Mouse (Mus musculus): ENCODE results near the gene Pdzk1. TPM values are rescaled to one million over a fixed set of nuclear protein-coding genes. Genes with fewer than 3 reads are reported as not detected.
A peak's percentile ranks its signal among the peaks of the same experiment; 100 is the strongest.

Gene Pdzk1
- polyA plus RNA-seq, 1 experiment = 0.08 TPM

- no peak for TF ChIP-seq USF1 (IDR thresholded peaks at IDR 0.05; ENCODE audit: low read depth)
- no peak for TF ChIP-seq CEBPB (IDR thresholded peaks at IDR 0.05; ENCODE audit: insufficient read depth, poor library complexity, severe bottlenecking)
- TF ChIP-seq MYOD1 (IDR thresholded peaks at IDR 0.05; ENCODE audit: control insufficient read depth in 1 of 3, insufficient read length in 2 of 3, low read depth in 2 of 3) = no peak
- no peak for TF ChIP-seq MYOG (IDR thresholded peaks at IDR 0.05; ENCODE audit: control insufficient read depth in 1 of 3, insufficient read depth in 1 of 3, insufficient read length in 2 of 3, low read depth in 2 of 3)
- TF ChIP-seq SRF (IDR thresholded peaks at IDR 0.05; ENCODE audit: control insufficient read depth, insufficient read length, low read depth) = no peak
- no peak for TF ChIP-seq REST (IDR thresholded peaks at IDR 0.05; ENCODE audit: insufficient read depth, insufficient read length)
- no peak for TF ChIP-seq E2F4 (IDR thresholded peaks at IDR 0.05; ENCODE audit: insufficient read depth)
- TF ChIP-seq POLR2A (IDR thresholded peaks at IDR 0.05; ENCODE audit: insufficient read length, low read depth) = no peak
- no peak for TF ChIP-seq TCF3 (IDR thresholded peaks at IDR 0.05; ENCODE audit: insufficient read length, low read depth)
- Histone ChIP-seq H3K27me3 (ENCODE audit: control insufficient read depth, insufficient read depth, insufficient read length) (no peaks in the 10 kb centered on the region), H3K4me3 (no peak overlapping the region), H3K36me3 (ENCODE audit: control insufficient read depth, insufficient read depth) (peaks cover 27% of the 10 kb centered on the region), H3ac (ENCODE audit: control insufficient read depth, insufficient read length) (no peak overlapping the region), H3K4me2 (ENCODE audit: low read depth) (no peak overlapping the region), H3K79me2 (ENCODE audit: control insufficient read depth, insufficient read depth) (no peaks in the 10 kb centered on the region)
Measured at GRCm38 (mm10) chr3:96871070-96871469, 42.0 kb downstream of the Pdzk1 start.

GRCm38 (mm10) chr3:96872501-96872900, 43.4 kb downstream of the Pdzk1 start:
- Histone ChIP-seq H3K27me3 (ENCODE audit: control insufficient read depth, insufficient read depth, insufficient read length) (no peaks in the 10 kb centered on the region), H3K4me2 (ENCODE audit: low read depth) (no peak overlapping the region), H3K36me3 (ENCODE audit: control insufficient read depth, insufficient read depth) (peaks cover 30% of the 10 kb centered on the region), H3K79me2 (ENCODE audit: control insufficient read depth, insufficient read depth) (no peaks in the 10 kb centered on the region), H3ac (ENCODE audit: control insufficient read depth, insufficient read length) (no peak overlapping the region), H3K4me3 (no peak overlapping the region)
- TF ChIP-seq CEBPB (IDR thresholded peaks at IDR 0.05; ENCODE audit: insufficient read depth, poor library complexity, severe bottlenecking) (no peak), USF1 (IDR thresholded peaks at IDR 0.05; ENCODE audit: low read depth) (no peak), MYOD1 (IDR thresholded peaks at IDR 0.05; ENCODE audit: control insufficient read depth in 1 of 3, insufficient read length in 2 of 3, low read depth in 2 of 3) (peak in 2 of 3 experiments; percentile 3 to 46), TCF3 (IDR thresholded peaks at IDR 0.05; ENCODE audit: insufficient read length, low read depth) (no peak), POLR2A (IDR thresholded peaks at IDR 0.05; ENCODE audit: insufficient read length, low read depth) (no peak), POLR2AphosphoS2 (IDR thresholded peaks at IDR 0.05; ENCODE audit: insufficient read length, low read depth) (no peak), E2F4 (IDR thresholded peaks at IDR 0.05; ENCODE audit: insufficient read depth) (no peak), MYOG (IDR thresholded peaks at IDR 0.05; ENCODE audit: control insufficient read depth in 1 of 3, insufficient read depth in 1 of 3, insufficient read length in 2 of 3, low read depth in 2 of 3) (peak in 1 of 3 experiments; percentile 12), TCF12 (IDR thresholded peaks at IDR 0.05; ENCODE audit: insufficient read depth, poor library complexity, severe bottlenecking) (no peak), MAX (IDR thresholded peaks at IDR 0.05; ENCODE audit: low read depth) (no peak), SRF (IDR thresholded peaks at IDR 0.05; ENCODE audit: control insufficient read depth, insufficient read length, low read depth) (no peak), REST (IDR thresholded peaks at IDR 0.05; ENCODE audit: insufficient read depth, insufficient read length) (no peak)

- H3K4me3 ChIP-seq = no peak overlapping the region
- TF ChIP-seq USF1 (IDR thresholded peaks at IDR 0.05; ENCODE audit: low read depth) (no peak), REST (IDR thresholded peaks at IDR 0.05; ENCODE audit: insufficient read depth, insufficient read length) (no peak), SRF (IDR thresholded peaks at IDR 0.05; ENCODE audit: control insufficient read depth, insufficient read length, low read depth) (no peak), POLR2AphosphoS2 (IDR thresholded peaks at IDR 0.05; ENCODE audit: insufficient read length, low read depth) (no peak)
- H3K27me3 ChIP-seq (ENCODE audit: control insufficient read depth, insufficient read depth, insufficient read length) = no peaks in the 10 kb centered on the region
- H3K4me2 ChIP-seq (ENCODE audit: low read depth) = no peak overlapping the region
- peaks cover 27% of the 10 kb centered on the region for H3K36me3 ChIP-seq (ENCODE audit: control insufficient read depth, insufficient read depth)
- H3K79me2 ChIP-seq (ENCODE audit: control insufficient read depth, insufficient read depth) = no peaks in the 10 kb centered on the region
- no peak overlapping the region for H3ac ChIP-seq (ENCODE audit: control insufficient read depth, insufficient read length)
Measured at GRCm38 (mm10) chr3:96874808-96875571, 45.9 kb downstream of the Pdzk1 start.

- no peak overlapping the region for H3ac ChIP-seq (ENCODE audit: control insufficient read depth, insufficient read length)
- H3K4me3 ChIP-seq = no peak overlapping the region
- H3K27me3 ChIP-seq (ENCODE audit: control insufficient read depth, insufficient read depth, insufficient read length) = no peaks in the 10 kb centered on the region
- H3K36me3 ChIP-seq (ENCODE audit: control insufficient read depth, insufficient read depth) = peaks cover 18% of the 10 kb centered on the region
- H3K4me2 ChIP-seq (ENCODE audit: low read depth) = no peak overlapping the region
- TF ChIP-seq MAX (IDR thresholded peaks at IDR 0.05; ENCODE audit: low read depth) = no peak
- no peak for TF ChIP-seq CEBPB (IDR thresholded peaks at IDR 0.05; ENCODE audit: insufficient read depth, poor library complexity, severe bottlenecking)
- no peak for TF ChIP-seq TCF12 (IDR thresholded peaks at IDR 0.05; ENCODE audit: insufficient read depth, poor library complexity, severe bottlenecking)
- no peak for TF ChIP-seq POLR2A (IDR thresholded peaks at IDR 0.05; ENCODE audit: insufficient read length, low read depth)
- no peak for TF ChIP-seq USF1 (IDR thresholded peaks at IDR 0.05; ENCODE audit: low read depth)
- no peak for TF ChIP-seq E2F4 (IDR thresholded peaks at IDR 0.05; ENCODE audit: insufficient read depth)
- TF ChIP-seq MYOD1 (IDR thresholded peaks at IDR 0.05; ENCODE audit: control insufficient read depth in 1 of 3, insufficient read length in 2 of 3, low read depth in 2 of 3) = no peak
- TF ChIP-seq REST (IDR thresholded peaks at IDR 0.05; ENCODE audit: insufficient read depth, insufficient read length) = no peak
- no peak for TF ChIP-seq TCF3 (IDR thresholded peaks at IDR 0.05; ENCODE audit: insufficient read length, low read depth)
- TF ChIP-seq POLR2AphosphoS2 (IDR thresholded peaks at IDR 0.05; ENCODE audit: insufficient read length, low read depth) = no peak
- TF ChIP-seq SRF (IDR thresholded peaks at IDR 0.05; ENCODE audit: control insufficient read depth, insufficient read length, low read depth) = no peak
- TF ChIP-seq MYOG (IDR thresholded peaks at IDR 0.05; ENCODE audit: control insufficient read depth in 1 of 3, insufficient read depth in 1 of 3, insufficient read length in 2 of 3, low read depth in 2 of 3) = no peak
- no peaks in the 10 kb centered on the region for H3K79me2 ChIP-seq (ENCODE audit: control insufficient read depth, insufficient read depth)
Measured at GRCm38 (mm10) chr3:96879536-96879935, 50.5 kb downstream of the Pdzk1 start.

Measured in myocyte (in vitro differentiated cells).